Mouse (Mus musculus) macrophage (primary cell): ENCODE results near the gene Hlcs. TPM values are rescaled to one million over a fixed set of nuclear protein-coding genes. Genes with fewer than 3 reads are reported as not detected.

Experiments used
- H3K27ac ChIP-seq: fragments of 350-480 bp; formaldehyde crosslinking; 2 replicates; pipeline ENCODE4 v1.9.0; 2021
- H3K36me3 ChIP-seq: fragments of 350-480 bp; formaldehyde crosslinking; 2 replicates; pipeline ENCODE4 v1.9.0; 2021; ENCODE audit errors: inconsistent target
- H3K4me3 ChIP-seq: fragments of 350-480 bp; formaldehyde crosslinking; 2 replicates; pipeline ENCODE4 v1.9.0; 2021; ENCODE audit errors: inconsistent target
- H3K79me2 ChIP-seq: fragments of 350-480 bp; formaldehyde crosslinking; 2 replicates; pipeline ENCODE4 v1.9.0; 2021; ENCODE audit errors: inconsistent target
- WGBS: methylation state at CpG from one replicate; pipeline ENCODE4 v1.1.7; 2026; ENCODE audit warnings: inconsistent platforms; ENCODE audit not compliant: missing documents; 5-methylcytosine and 5-hydroxymethylcytosine counted together
- polyA plus RNA-seq: library from polyadenylated mRNA; stranded (reverse); fragments of 250-400 nt; gene quantifications from 3 replicates; pipeline ENCODE4 v1.2.4, GENCODE M21; 2018; ENCODE audit warnings: inconsistent platforms

The Hlcs gene
- polyA plus RNA-seq, 1 experiment from 2014 or later, result 5.2 TPM

GRCm38 (mm10) chr16:94195913-94196312 is 117.5 kb downstream of the Hlcs start:
- Histone ChIP-seq H3K27ac (no peak overlapping the region), H3K36me3 (no peaks in the 10 kb centered on the region), H3K4me3 (no peak overlapping the region), H3K79me2 (no peaks in the 10 kb centered on the region)
- WGBS, result 78% methylated on average over 5 of the region's 5 CpGs

GRCm38 (mm10) chr16:94191379-94192315 is 121.7 kb downstream of the Hlcs start:
- no peaks in the 10 kb centered on the region for H3K79me2 ChIP-seq
- H3K36me3 ChIP-seq, result no peaks in the 10 kb centered on the region
- no peak overlapping the region for H3K27ac ChIP-seq
- 97% methylated on average over 25 of the region's 25 CpGs for WGBS
- no peak overlapping the region for H3K4me3 ChIP-seq

- Histone ChIP-seq H3K79me2 (no peaks in the 10 kb centered on the region), H3K36me3 (no peaks in the 10 kb centered on the region), H3K4me3 (no peak overlapping the region), H3K27ac (no peak overlapping the region)
- WGBS, result 98% methylated on average over 5 of the region's 5 CpGs
These were observed 123.1 kb downstream of the Hlcs start for GRCm38 (mm10) chr16:94190256-94190655.

GRCm38 (mm10) chr16:94186526-94186925 is 126.8 kb downstream of the Hlcs start:
- Histone ChIP-seq H3K79me2 (no peaks in the 10 kb centered on the region), H3K27ac (no peak overlapping the region), H3K4me3 (no peak overlapping the region), H3K36me3 (no peaks in the 10 kb centered on the region)
- WGBS, result 93% methylated on average over 12 of the region's 12 CpGs

GRCm38 (mm10) chr16:94185430-94185829 is 127.9 kb downstream of the Hlcs start:
- WGBS, result 35% methylated on average over 16 of the region's 16 CpGs
- H3K27ac ChIP-seq, result no peak overlapping the region
- no peak overlapping the region for H3K4me3 ChIP-seq
- no peaks in the 10 kb centered on the region for H3K79me2 ChIP-seq
- H3K36me3 ChIP-seq, result no peaks in the 10 kb centered on the region

- WGBS, result 81% methylated on average over 12 of the region's 12 CpGs
- H3K79me2 ChIP-seq, result no peaks in the 10 kb centered on the region
- no peak overlapping the region for H3K27ac ChIP-seq
- no peak overlapping the region for H3K4me3 ChIP-seq
- H3K36me3 ChIP-seq, result no peaks in the 10 kb centered on the region
These were observed 133.1 kb downstream of the Hlcs start for GRCm38 (mm10) chr16:94180122-94180870.

- H3K4me3 ChIP-seq, result no peak overlapping the region
- WGBS, result 86% methylated on average over 24 of the region's 25 CpGs
- H3K36me3 ChIP-seq, result no peaks in the 10 kb centered on the region
- H3K79me2 ChIP-seq, result no peaks in the 10 kb centered on the region
- H3K27ac ChIP-seq, result no peak overlapping the region
These were observed 133.8 kb downstream of the Hlcs start for GRCm38 (mm10) chr16:94179341-94180121.

- 91% methylated on average over 15 of the region's 16 CpGs for WGBS
- H3K27ac ChIP-seq, result no peak overlapping the region
- H3K36me3 ChIP-seq, result no peaks in the 10 kb centered on the region
- no peak overlapping the region for H3K4me3 ChIP-seq
- no peaks in the 10 kb centered on the region for H3K79me2 ChIP-seq
These were observed 134.7 kb downstream of the Hlcs start for GRCm38 (mm10) chr16:94178441-94179220.

- Histone ChIP-seq H3K79me2 (no peaks in the 10 kb centered on the region), H3K4me3 (no peak overlapping the region)
- WGBS, result 79% methylated on average over 21 of the region's 21 CpGs
These were observed 136.1 kb downstream of the Hlcs start for GRCm38 (mm10) chr16:94176997-94177857.

GRCm38 (mm10) chr16:94175366-94175986 is 137.9 kb downstream of the Hlcs start:
- Histone ChIP-seq H3K79me2 (no peaks in the 10 kb centered on the region), H3K27ac (no peak overlapping the region), H3K4me3 (no peak overlapping the region), H3K36me3 (no peaks in the 10 kb centered on the region)
- 90% methylated on average over 7 of the region's 7 CpGs for WGBS

More at GRCm38 (mm10) chr16:94176997-94177857, 136.1 kb downstream of the Hlcs start:
- Histone ChIP-seq H3K36me3 (no peaks in the 10 kb centered on the region), H3K27ac (no peak overlapping the region)

GRCm38 (mm10) chr16:94173361-94173760 is 140.0 kb downstream of the Hlcs start:
- Histone ChIP-seq H3K36me3 (no peaks in the 10 kb centered on the region), H3K4me3 (no peak overlapping the region), H3K27ac (no peak overlapping the region), H3K79me2 (no peaks in the 10 kb centered on the region)
- 95% methylated on average over 1 of the region's 1 CpGs for WGBS

GRCm38 (mm10) chr16:94170218-94170617 is 143.2 kb downstream of the Hlcs start:
- no peak overlapping the region for H3K4me3 ChIP-seq
- no peaks in the 10 kb centered on the region for H3K79me2 ChIP-seq
- WGBS, result 98% methylated on average over 4 of the region's 4 CpGs
- H3K27ac ChIP-seq, result no peak overlapping the region
- H3K36me3 ChIP-seq, result no peaks in the 10 kb centered on the region
